Mouse (Mus musculus) urinary bladder, postnatal 0 days (tissue): ENCODE results near the gene Rassf3. TPM values are rescaled to one million over a fixed set of nuclear protein-coding genes. Genes with fewer than 3 reads are reported as not detected.

Experiments used
- polyA plus RNA-seq: library from polyadenylated mRNA; unstranded; fragments of >200 nt; fragmentation: Nextera tagmentation; extraction: Ambion mirVana; gene quantifications from 2 replicates; pipeline ENCODE4 v1.2.1, GENCODE M21; 2015

Rassf3 gene
- polyA plus RNA-seq = 70.1 and 81.3 TPM in 2 replicates

DNA sequence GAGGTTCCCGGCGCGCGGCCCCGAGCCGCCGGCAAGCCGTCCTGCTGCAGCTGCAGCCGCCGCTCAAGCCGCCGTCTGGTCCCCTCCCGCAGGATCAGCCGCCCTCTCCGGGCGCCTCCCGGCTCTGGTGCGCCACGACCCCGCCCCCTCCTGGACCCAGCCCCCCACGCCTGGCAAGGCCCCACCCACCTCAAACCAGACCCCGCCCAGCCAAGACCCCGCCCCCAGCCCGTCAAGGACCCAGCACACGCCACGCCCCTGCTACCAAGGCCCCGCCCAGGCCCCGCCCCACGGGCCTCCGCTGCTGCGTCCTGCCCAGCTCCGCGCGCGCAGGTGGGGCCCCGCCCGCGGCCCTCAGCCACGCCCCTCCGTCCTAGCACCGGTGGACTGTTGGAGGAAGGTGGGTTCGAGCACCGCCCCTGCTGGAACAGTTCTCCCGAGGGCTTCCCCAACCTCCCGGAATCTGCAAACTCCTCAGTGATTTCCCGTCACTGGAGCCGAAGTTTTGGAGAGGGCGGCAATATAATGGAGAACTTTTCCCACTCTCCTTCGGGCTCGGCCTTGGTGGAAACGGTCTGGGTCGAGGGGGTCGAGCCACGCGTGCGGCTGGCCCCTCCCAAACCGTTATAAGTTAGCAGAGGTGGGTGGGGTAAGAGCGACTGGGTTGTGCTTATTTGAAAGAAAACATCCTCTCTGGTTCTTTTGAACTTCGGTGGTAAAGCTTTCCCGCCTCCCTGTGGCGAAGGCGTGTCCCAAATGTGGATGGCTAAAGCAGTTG is at the start of gene Rassf3:
TSS of gene Rassf3 (minus strand) at position 158 of the 778 bp plus-strand sequence.

DNA sequence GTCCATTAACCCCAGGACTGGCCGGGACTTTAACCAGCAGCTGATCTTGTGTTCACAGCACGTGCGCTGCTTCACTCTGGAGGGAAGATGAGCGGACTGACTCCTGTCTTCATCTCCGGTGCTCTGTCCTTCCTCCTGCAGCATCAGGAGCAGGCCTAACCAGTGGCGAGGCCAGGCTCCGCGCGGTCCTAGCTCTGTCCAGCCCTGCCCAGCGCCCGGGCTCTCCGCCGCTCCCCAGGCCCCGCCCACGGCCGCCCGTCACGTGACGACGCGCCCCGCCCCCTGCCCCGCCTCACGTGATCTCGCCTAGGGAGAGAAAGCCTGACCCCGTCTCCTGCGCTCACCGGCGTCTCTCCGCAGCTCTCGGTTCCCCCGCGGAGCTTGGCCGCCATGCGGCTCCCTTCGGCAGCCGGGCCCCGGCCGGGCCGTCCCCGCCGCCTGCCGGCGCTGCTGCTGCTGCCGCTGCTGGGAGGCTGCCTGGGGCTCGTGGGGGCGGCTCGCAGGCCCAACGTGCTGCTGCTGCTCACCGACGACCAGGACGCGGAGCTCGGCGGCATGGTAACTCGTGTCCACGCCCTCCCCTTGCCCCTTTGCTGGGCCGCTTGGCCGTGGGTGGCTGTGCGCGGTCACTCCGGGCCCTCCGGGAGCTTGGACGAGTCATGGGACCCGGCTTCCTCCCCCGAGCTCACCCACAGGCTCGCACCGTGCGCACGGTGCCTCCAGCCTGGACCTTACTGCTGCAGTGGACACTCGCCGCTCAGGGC is 111.2 kb downstream of the Rassf3 start, which contains the start of gene Gns:
TSS of gene Gns (plus strand) at position 290 of the 764 bp plus-strand sequence.

Other genes starting within 250 kb of the Rassf3 start
- 4.3 TPM in 2 replicates for gene Tbc1d30, start 125.1 kb downstream of the Rassf3 start, polyA plus RNA-seq
- gene Gns, start 111.3 kb downstream of the Rassf3 start, polyA plus RNA-seq = 38.8 and 39.2 TPM in 2 replicates
- gene Tbk1, start 110.4 kb upstream of the Rassf3 start, polyA plus RNA-seq = 14.2 and 20.4 TPM in 2 replicates
- 19.2 and 24.7 TPM in 2 replicates for gene Xpot, start 150.0 kb upstream of the Rassf3 start, polyA plus RNA-seq
- gene D930020B18Rik, start 165.2 kb upstream of the Rassf3 start, polyA plus RNA-seq = not detected in 2 replicates